Mouse (Mus musculus) lung, postnatal 25 days (tissue): ENCODE measurements around the gene Jund.

Source experiments
- DNase-seq: peaks from one replicate; pipeline ENCODE4 v3.0.0; 2022; ENCODE audit warnings: low spot score

Jund gene

DNA sequence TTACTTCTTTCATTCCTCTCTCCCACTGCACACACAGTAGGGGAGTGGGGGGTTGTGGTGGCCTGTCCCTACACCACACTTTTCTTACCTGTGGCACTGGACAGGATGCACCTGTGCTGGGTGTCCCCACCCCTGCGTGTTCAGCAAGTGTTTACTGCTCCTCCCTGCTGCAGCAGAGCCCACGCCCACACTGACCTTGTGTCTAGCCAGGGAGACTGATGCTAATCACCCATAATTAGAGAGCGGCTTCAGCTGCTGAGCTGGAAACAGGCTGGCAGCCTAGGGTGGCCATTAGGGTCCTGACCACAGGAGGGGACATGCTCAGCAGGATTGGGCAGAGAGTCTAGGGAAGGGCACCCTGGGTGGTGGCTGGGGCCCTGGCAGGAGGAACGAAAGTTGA is 24.0 kb upstream of the Jund start:
- DNase-seq, result no peak

DNA sequence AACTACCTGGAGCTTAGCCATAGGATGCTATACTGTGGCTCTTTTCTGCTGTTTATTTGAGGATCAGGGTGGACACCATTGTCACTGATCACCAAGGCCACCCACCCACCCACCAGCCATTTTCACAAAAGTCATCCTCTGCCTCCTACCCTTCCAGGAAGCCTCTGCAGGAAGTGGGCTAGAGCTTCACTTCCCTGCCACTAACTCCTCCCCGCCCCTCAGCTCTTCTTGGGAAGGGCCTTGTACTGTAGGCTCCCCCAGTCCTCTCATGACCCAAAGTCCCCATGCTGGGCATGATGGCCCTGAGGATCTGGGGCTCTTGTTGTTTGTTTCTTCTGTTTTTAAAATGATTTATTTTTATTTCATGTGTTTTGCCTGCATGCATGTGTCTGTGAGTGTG is 23.4 kb upstream of the Jund start:
- DNase-seq, result no peak

DNA sequence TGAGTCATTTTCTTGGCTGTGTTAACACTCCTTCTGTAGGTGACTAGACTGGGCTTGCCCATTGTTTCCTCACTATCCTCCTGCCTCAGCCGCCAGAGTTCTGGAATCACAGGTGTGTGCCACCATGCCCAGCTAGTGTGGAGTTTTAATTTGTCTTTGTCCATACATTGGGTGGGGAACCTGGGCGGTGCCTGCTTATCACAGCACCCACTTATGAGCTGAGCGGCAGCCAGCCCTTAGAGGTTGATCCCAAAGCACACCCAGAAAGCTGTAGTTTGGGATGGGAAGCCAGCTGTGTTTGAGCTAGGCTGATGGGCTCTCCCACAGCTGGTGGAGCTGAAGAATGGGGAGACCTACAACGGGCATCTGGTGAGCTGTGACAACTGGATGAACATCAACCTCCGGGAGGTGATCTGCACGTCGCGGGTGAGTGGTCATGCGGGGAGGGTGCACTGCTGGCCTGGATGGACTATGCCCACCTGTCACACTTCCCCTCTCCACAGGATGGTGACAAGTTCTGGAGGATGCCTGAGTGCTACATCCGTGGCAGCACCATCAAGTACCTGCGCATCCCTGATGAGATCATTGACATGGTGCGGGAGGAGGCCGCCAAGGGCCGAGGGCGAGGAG is 21.2 kb upstream of the Jund start:
- no peak for DNase-seq

DNA sequence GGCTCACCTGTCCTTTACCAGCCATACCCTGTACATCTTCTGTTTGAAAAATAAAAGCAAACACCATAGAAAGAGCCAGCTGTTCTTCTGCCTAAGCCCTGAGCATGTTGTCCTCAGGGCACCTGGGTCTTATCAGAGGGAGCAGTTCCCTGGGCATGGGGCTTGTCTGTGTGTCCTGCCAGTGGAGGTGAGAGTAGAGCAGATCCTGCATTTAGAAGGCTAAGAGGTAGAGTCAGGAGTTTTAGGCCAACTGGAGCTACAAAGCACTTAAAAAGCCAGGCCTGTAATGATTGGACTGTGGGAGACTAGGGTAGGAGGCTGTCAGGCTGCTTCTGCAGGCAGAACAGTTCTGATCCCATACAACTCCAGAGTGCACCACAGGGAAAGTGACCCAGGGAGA is 20.1 kb upstream of the Jund start:
- no peak for DNase-seq

DNA sequence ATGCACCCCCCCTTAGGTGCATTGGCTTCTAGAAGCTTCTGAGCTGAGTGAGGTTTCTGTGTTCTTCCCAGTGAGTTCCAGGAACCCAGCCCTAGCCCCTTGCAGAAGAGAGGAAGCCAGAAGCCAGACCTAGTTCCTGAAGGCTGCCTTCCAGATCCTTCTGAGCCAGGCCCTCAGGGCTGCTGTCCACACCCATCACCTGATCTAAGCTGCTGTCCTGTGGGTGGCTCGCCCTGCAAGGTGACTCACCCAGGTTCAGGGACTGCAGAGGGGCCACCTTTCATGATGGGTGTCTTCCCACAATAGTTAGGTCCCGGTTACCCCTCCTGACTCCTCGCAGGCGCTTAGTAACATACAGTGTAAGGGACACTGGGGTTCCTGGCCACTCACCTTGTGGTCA is 19.3 kb upstream of the Jund start:
- no peak for DNase-seq

DNA sequence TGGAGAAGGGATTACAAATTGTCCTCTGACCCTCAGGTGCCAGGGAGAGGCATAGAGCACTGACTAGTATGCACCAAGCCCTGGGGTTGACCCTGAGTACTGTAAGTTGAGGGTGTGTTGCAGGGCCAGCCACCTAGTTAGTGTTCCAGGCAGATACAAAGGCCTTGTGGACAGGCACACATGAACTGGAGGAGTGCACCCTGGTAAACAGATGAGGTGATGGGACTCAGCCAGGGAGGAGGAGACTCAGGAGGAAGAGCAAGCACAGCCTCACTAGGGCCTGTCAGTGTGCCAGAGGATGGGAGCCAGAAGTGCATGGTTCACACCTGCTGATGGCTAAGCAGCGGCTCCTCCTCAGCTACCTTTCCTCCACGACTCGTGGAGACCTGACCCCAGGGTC is 18.7 kb upstream of the Jund start:
- no peak for DNase-seq

DNA sequence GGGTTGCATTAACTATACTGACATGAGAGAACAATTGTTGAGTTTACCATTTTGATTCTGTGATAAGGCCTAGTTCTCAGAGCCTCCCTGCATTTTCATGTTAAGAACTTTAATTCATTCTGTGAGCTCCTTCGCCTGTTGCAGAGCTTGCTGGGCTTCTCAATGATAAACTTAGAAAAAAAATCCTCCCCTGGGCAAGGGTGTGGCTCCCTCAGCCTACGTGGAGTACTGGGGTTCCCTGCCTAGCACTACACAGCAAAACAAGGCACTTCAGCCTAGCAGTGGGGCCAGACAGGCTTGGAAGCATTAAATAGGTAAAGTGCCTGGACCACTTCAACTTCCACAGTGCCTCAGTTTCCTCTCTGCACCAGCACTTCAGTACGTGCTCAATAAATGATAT is 17.3 kb upstream of the Jund start:
- DNase-seq, result no peak

DNA sequence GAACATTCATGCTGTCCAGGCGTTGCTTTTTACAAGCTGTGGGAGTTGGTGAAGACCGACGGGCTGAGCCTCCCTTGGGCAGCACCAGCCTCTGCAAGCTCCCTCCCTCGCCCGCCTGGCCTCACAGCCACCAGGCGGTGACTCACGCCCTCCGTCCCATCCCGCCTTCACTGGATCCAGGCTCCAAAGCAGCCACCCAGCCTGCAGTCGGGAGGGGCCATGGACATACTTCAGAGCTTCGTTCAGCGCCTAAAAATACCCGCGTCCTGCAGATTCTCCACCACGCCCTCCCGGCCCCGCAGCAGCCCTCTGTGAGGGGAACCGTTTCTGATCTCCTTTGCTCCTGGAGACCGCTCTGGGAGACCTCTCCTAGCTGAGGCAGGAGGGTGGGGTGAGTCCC is 16.6 kb upstream of the Jund start:
- DNase-seq, result peak; percentile 78

DNA sequence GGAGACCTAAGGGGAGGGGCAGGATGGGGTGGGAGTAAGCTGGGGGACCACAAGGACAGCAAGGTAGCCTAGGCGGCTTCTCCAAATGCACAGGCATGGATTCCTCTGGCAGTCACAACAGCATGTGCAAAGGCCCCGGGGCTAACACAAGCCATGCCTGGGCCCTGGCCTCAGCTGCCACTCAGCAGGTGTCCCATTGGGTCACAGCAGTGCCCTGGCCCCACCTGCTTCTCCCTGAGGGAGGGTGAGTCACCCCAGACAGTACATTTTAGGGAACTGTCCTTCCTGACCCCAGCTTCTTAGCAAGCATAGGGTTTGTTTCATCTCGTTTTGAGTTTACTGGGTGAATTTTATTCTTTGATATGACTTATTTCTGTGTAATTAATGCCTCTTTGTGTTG is 16.1 kb upstream of the Jund start:
- no peak for DNase-seq

DNA sequence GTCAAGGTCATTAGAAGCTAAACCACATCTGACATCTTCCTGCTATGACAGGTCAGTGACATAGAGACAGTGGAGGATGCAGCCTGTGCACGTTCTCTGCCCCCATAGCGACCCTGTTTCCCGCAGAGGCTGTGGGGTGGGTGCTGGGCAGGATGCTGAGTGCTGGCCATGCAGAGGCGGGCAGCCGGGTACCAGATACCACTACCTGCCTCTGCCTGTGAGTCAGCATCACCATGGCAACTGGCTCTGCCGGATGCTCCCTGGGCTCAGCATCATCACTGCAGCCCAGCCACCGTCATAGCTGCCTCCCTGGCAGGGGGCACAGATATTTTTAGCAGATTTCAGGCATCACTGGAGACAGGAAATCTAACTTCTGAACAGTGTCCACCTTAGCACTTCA is 14.5 kb upstream of the Jund start:
- no peak for DNase-seq

DNA sequence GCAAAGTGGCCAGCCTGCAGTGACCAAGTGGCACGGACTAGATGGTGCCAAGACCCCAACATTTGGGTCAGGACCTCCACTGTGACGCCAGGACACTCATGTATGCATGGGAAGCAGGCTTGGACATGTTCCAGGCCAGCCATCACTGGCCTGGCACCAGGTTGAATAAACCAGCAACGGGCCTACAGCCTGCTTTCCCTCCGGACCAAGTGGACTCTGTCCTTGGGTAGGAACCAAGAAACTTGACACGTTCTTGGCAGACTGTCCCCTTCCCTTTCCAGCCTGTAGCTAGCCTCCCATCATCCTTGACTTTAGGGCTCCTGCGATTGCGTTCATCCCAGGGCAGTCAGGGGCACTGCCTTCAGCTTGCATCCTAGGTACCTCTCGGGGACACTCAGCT is 11.2 kb upstream of the Jund start:
- DNase-seq, result peak; percentile 44

DNA sequence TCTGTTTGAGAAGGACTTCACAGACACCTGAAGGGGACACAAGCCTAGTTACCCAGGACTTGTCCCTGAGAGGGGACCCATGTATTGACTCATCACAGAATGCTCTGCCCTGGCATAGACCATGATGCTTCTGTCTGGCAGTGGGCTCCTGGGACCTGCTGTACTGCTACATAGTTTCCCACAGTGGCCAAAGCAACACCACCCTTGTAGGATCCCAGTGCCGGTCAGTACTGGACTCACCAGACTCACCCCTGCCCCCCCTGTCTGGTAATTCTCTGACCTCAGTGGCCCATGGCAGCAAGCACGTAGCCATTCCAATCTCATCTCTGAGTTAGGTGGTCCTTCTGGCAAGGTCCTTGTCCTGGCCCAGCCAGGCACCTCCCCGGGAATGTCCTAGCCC is 10.6 kb upstream of the Jund start:
- DNase-seq, result no peak

DNA sequence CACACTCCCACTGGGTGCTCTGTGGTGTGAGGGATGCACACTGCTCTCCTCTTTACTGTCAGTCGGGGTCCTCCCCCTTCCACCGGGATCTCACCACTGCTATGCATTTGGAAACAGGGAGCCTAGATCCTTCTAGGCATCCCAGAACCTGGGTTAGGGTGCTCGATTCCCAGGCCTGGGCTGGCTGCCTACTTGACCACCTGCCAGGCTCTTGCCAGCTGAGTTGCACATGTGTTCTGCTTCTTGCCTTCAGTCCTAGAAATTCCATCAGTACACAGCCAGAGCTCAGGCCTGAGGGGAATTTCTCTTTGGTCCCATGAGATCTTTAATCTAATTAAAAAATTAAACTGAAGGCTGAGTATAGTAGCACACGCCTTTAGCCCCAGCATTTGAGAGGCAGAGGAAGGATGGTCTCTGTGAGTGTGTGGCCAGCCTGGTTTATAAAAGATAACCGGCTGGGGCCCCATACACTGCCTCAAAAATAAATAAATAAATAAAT is 8.8 kb upstream of the Jund start:
- no peak for DNase-seq

DNA sequence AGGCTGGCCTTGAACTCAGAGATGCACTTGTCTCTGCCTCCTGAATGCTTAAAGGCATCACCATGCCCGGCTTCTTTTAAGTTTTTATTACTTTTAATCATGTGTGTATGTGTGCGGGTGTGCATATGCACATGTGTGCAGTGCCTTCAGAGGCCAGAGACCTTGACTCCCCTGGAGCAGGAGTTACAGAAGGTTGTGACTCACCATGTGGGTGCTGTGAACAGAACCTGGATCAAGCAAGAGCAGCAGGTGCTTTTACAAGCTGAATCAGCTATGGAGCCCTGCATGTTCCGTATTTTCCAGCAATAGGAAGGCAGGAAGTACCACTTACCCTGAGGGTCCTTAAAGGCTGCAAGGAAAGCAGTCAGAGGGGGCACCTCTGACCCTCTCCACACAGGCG is 7.5 kb upstream of the Jund start:
- no peak for DNase-seq

DNA sequence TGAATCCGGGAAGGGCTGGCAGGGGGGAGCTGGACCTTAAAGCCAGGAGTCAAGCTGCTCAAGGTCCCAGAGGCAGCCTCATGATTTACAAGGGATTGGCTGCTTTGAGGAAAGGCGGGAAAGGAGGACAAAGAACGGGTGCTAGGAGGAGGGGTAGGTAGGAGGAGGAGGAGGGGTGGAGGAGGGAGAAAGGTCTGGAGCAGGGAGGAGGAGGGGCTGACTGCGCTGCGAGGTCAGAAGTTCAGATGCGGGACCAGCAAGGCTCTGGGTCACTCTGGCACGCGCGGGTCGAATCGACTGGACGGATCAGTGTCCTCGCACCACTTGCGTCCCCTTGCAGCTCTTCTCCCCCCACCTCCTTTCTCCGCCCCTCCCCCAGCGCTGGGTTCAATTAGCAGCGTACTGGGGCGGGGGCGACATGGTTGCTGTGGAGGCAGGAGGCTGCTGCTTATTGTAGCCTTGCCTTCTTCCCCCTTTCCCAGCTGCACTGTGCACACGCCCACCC is 7.0 kb upstream of the Jund start:
- DNase-seq, result no peak

DNA sequence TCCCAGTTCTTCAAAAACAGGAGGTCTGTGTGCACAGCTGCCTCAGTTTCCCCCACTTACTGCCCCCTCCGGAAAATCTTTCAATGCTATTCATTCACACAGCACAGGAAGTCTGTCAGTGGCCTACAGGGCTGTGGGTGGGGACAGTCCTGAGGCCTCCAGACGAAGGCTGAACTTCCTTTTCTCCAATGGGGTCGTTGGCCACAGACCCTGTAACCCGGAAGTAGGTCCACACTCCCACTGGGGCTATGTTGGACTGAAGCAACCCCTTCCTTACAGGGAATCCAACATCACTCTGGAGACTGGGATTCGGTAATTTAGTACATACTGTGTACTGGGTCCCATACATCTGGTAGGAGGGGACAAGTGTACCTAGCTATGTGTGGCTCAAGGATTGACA is 5.1 kb upstream of the Jund start:
- no peak for DNase-seq

DNA sequence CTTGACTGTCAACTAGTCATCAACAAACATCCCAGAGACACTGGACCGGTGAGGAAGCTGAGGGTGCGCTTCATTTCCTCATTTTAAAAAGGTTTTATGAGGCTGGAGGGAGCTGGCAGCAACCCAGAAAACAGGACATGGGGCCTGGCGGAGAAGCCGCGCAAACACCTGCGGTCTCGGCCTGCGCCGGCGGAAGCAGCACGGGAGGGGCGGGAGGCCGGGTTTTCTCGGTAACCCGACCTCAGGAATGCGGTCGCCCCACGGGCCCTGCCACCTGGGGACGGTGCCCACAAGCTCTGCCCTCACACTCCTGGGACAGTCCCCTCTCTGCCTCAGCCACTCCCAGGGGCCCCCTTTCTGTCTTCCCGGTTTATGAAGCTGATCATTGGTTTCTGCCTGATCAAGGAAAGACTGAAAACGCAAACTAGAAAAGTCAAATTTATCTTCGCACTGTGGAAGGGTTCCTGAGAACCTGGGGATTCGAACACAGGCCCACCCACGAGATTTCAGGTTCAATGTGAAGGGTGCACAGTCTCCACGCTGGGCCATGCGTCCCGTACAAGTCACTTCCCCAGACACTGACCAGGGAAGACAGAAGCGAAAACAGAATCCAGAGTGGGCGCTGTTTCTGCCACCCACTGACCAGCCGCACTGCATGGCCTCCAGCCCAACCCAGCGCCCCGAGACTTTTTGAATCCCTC is 3.3 kb upstream of the Jund start:
- DNase-seq, result peak; percentile 82

DNA sequence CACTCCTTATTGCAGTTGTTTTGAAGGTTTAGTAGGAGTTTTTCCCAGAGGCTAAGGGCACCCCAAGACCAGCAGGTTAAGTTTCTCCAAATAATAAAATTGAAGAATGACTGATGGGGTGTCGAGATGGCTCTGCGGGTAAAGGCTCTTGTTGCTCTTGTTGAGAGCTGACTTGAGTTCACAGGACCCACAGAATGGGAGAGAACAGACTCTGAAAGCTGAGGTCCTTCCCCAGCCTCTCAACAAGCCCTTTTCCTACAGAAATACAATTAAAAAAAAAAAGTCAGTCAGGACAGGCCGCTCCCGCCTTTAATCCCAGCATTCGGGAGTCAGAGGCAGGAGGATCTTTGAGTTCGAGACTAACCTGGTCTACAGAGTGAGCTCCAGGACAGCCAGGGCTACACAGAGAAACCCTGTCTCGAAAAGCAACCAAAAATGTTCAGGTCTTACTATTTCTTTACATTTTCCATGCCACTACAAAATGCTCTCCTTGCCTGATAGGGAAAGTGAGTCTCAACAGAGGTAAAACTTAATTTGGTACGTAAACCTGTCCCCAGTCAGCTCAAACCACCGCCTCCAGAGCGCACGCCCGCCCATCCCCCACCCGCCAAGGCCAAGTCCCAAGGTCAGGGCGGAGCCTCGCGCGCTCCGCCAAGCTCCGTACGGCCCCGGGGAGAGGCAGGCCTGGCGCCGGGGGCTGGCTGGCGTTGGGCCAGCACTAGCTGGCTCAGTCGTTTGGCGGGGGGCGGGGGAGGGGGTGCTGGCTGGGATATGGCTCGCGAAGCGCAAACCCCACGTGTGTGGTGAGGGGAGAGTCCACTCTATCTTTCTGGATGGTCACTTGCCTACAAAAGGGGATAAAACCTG is 2.5 kb upstream of the Jund start:
- DNase-seq, result peak; percentile 79

DNA sequence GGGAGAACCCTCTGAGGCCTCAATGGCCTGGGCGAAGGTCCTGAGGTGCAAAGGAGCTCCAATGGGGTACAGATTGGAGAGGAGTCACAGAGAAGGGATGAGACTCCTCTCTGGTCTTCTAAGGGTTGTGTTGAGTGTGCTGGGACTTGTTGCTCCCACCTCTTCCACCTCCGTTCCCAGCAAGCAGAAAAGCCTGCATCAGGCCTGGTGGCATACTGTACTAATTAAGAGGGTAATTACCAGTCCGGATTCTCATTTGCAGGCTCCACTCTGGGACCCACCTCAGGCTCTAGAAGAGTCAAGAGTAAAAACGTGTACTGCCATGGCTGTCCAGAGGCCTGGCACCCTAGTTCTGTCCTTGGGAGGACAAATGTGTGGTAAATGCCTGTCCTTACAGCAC is 1.8 kb upstream of the Jund start:
- no peak for DNase-seq

DNA sequence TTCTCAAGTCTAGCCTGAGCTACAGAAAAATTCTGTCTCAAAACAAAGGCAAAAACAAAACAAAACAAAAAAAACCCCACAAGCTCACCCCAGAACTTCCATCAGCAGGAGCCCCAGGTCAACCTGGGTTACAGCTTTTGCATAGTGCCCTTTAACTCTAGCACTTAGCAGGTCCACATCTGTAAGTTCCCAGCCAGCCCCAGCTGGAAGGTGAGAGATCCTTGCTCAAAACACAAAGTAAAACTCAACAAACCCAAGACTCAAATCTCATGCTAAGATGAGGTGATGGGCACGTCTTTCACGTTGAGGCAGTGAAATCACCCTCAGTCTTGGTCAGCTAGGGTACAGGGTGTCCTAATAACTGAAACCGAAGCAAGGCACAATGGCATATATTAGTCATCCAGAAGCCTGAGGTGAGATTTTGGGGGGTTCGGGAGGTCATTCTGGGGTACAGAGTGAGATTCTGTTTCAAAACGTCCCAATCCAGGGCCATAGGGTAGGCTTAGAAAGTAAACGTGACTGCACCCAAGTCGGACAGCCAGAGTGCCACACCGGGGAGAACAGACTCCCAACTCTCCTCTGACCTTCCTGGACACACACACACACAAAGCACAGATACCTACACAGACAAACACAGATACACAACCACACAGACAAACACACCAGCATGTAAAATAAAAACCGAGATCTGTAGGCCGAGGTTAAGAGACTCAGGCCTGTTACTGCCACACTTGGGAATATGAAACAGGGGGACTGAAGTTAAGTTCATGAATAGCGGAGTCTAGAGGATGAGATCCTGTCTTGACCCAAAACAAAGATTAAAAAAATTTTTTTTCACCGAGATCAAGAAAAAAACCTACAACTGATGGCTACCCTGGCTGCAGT is 1.1 kb upstream of the Jund start:
- DNase-seq, result no peak

DNA sequence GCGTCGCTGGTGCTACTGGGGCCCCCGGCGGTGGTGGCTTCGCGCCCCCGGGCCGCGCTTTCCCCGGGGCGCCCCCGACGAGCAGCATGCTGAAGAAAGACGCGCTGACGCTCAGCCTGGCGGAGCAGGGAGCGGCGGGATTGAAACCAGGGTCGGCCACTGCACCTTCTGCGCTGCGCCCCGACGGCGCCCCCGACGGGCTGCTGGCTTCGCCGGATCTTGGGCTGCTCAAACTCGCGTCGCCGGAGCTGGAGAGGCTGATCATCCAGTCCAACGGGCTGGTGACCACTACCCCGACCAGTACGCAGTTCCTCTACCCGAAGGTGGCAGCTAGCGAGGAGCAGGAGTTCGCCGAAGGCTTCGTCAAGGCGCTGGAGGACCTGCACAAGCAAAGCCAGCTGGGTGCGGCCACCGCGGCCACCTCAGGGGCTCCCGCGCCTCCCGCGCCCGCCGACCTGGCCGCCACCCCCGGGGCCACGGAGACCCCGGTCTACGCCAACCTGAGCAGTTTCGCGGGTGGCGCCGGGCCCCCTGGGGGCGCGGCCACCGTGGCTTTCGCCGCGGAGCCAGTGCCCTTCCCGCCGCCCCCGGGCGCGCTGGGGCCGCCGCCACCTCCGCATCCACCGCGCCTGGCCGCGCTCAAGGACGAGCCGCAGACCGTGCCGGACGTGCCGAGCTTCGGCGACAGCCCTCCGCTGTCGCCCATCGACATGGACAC is 526 bp downstream of the Jund start:
- no peak for DNase-seq
